Mouse (Mus musculus) G1E-ER4 (cell line): ENCODE results near the gene Vmn1r176. TPM values are rescaled to one million over a fixed set of nuclear protein-coding genes. Genes with fewer than 3 reads are reported as not detected.
"Not testable (repeated sequence)": the region's sequence is repeated elsewhere in the genome, so short reads cannot be mapped to it uniquely, and the experiment has no call there.

Source experiments
- GATA1 ChIP-seq: IDR thresholded peaks from one replicate; pipeline ENCODE4 v1.8.0; 2012; ENCODE audit warnings: low read length, inconsistent platforms
- polyA plus RNA-seq: library from polyadenylated mRNA; stranded (reverse); fragments of >175 nt; gene quantifications from 2 replicates; pipeline ENCODE4 v1.2.3, GENCODE M21; 2012

Gene Vmn1r176
- polyA plus RNA-seq: not detected in 2 replicates

- not testable (repeated sequence) for TF ChIP-seq GATA1
Observed at GRCm38 (mm10) chr7:23837272-23837671, at the start of gene Vmn1r176. Gene Vmn1r176 (minus strand): TSS chr7:23837372.

- not testable (repeated sequence) for TF ChIP-seq GATA1
Observed at GRCm38 (mm10) chr7:23866349-23866748, 29.2 kb upstream of the Vmn1r176 start, which contains the start of gene Vmn1r177. Gene Vmn1r177 (minus strand): TSS chr7:23866449.

GRCm38 (mm10) chr7:23810543-23810942 is 26.6 kb downstream of the Vmn1r176 start, which contains the start of gene Vmn1r175:
Gene Vmn1r175 (minus strand): TSS chr7:23810643.
- not testable (repeated sequence) for TF ChIP-seq GATA1

- no peak for TF ChIP-seq GATA1
Observed at GRCm38 (mm10) chr7:23784526-23784925, 52.6 kb downstream of the Vmn1r176 start.

Other genes starting within 250 kb of the Vmn1r176 start
- not detected in 2 replicates for gene Vmn1r170, start 231.2 kb downstream of the Vmn1r176 start, polyA plus RNA-seq
- gene Vmn1r171, start 206.7 kb downstream of the Vmn1r176 start, polyA plus RNA-seq: not detected in 2 replicates
- not detected in 2 replicates for gene Vmn1r172, start 179.1 kb downstream of the Vmn1r176 start, polyA plus RNA-seq
- not detected in 2 replicates for gene Vmn1r173, start 136.7 kb downstream of the Vmn1r176 start, polyA plus RNA-seq
- gene Vmn1r174, start 85.1 kb downstream of the Vmn1r176 start, polyA plus RNA-seq: not detected in 2 replicates
- not detected in 2 replicates for gene Vmn1r175, start 26.7 kb downstream of the Vmn1r176 start, polyA plus RNA-seq
- gene Vmn1r177, start 29.1 kb upstream of the Vmn1r176 start, polyA plus RNA-seq: not detected in 2 replicates
- gene Vmn1r178, start 54.6 kb upstream of the Vmn1r176 start, polyA plus RNA-seq: not detected in 2 replicates
- not detected in 2 replicates for gene Vmn1r179, start 89.6 kb upstream of the Vmn1r176 start, polyA plus RNA-seq
- gene Vmn1r180, start 113.3 kb upstream of the Vmn1r176 start, polyA plus RNA-seq: not detected in 2 replicates
- not detected in 2 replicates for gene Vmn1r181, start 137.2 kb upstream of the Vmn1r176 start, polyA plus RNA-seq
- not detected in 2 replicates for gene V1rd19, start 164.3 kb upstream of the Vmn1r176 start, polyA plus RNA-seq
- not detected in 2 replicates for gene Vmn1r183, start 215.9 kb upstream of the Vmn1r176 start, polyA plus RNA-seq
- 12.0 and 14.5 TPM in 2 replicates for gene Zfp180, start 244.6 kb upstream of the Vmn1r176 start, polyA plus RNA-seq